Mouse (Mus musculus) embryo, embryonic 11.5 days (tissue): ENCODE measurements at regions not wholly inside any gene's neighbourhood (a gene's known extent, or its start where the extent isn't known, plus 50 kb on each side); places are given as distances from the start of the nearest gene placed in this dataset.

Experiments used
- DNase-seq: peaks from one replicate; pipeline ENCODE4 v3.0.0-alpha.2; 2012; ENCODE audit warnings: low read depth, low spot score

GRCm38 (mm10) chr1:57174289-57174890, 195.9 kb upstream of the Satb2 start:
- DNase-seq = no peak

- DNase-seq = no peak
Observed at GRCm38 (mm10) chr1:57188796-57189319, 188.6 kb upstream of the 1700066M21Rik start.

- no peak for DNase-seq
Observed at GRCm38 (mm10) chr1:57201274-57201673, 176.1 kb upstream of the 1700066M21Rik start.

GRCm38 (mm10) chr1:57204331-57204730, 173.1 kb upstream of the 1700066M21Rik start:
- DNase-seq = no peak

- peak; percentile 54 for DNase-seq
Observed at GRCm38 (mm10) chr1:57205198-57205987, 172.0 kb upstream of the 1700066M21Rik start.

GRCm38 (mm10) chr1:57206496-57206895, 170.9 kb upstream of the 1700066M21Rik start:
- DNase-seq = no peak

- no peak for DNase-seq
Observed at GRCm38 (mm10) chr1:57206944-57207343, 170.5 kb upstream of the 1700066M21Rik start.

GRCm38 (mm10) chr1:57208415-57208814, 169.0 kb upstream of the 1700066M21Rik start:
- DNase-seq = no peak

GRCm38 (mm10) chr1:57209281-57209680, 168.1 kb upstream of the 1700066M21Rik start:
- DNase-seq = no peak

- no peak for DNase-seq
Observed at GRCm38 (mm10) chr1:57211046-57211445, 166.4 kb upstream of the 1700066M21Rik start.

GRCm38 (mm10) chr1:57213428-57213874, 164.0 kb upstream of the 1700066M21Rik start:
- DNase-seq = no peak

- no peak for DNase-seq
Observed at GRCm38 (mm10) chr1:57214266-57214665, 163.2 kb upstream of the 1700066M21Rik start.

- DNase-seq = no peak
Observed at GRCm38 (mm10) chr1:57217656-57218055, 159.8 kb upstream of the 1700066M21Rik start.

GRCm38 (mm10) chr1:57218127-57218526, 159.3 kb upstream of the 1700066M21Rik start:
- no peak for DNase-seq

GRCm38 (mm10) chr1:57218616-57219015, 158.8 kb upstream of the 1700066M21Rik start:
- DNase-seq = no peak

- no peak for DNase-seq
Observed at GRCm38 (mm10) chr1:57224425-57225104, 152.9 kb upstream of the 1700066M21Rik start.

- DNase-seq = no peak
Observed at GRCm38 (mm10) chr1:57243607-57244408, 133.6 kb upstream of the 1700066M21Rik start.

GRCm38 (mm10) chr1:57259626-57260025, 117.8 kb upstream of the 1700066M21Rik start:
- no peak for DNase-seq

- no peak for DNase-seq
Observed at GRCm38 (mm10) chr1:57265012-57265760, 112.2 kb upstream of the 1700066M21Rik start.

- no peak for DNase-seq
Observed at GRCm38 (mm10) chr1:57266695-57267094, 110.7 kb upstream of the 1700066M21Rik start.

GRCm38 (mm10) chr1:57267851-57268250, 109.6 kb upstream of the 1700066M21Rik start:
- no peak for DNase-seq
